Mouse (Mus musculus) heart, adult 10 weeks (tissue): Measurements from ENCODE around the gene Olfr353. TPM values are rescaled to one million over a fixed set of nuclear protein-coding genes. Genes with fewer than 3 reads are reported as not detected.

Experiments
- polyA plus RNA-seq: library from polyadenylated mRNA; stranded (reverse); fragments of 350-450 nt; fragmentation: Illumina TruSeq; extraction: RNeasy Lipid Tissue Mini Kit (QIAGEN cat#74804); gene quantifications from one replicate; pipeline ENCODE4 v1.2.3, GENCODE M21; 2014; ENCODE audit warnings: low read depth, low replicate concordance

Olfr353 gene
- not detected for polyA plus RNA-seq

GRCm38 (mm10) chr2:36892836-36893235 lies at the start of gene Olfr353:
Olfr353 (minus strand) TSS chr2:36892936.

GRCm38 (mm10) chr2:36936821-36937220 lies 44.1 kb upstream of the Olfr353 start, which contains the start of gene Olfr356:
Olfr356 (plus strand) TSS chr2:36937121.

GRCm38 (mm10) chr2:36928797-36929196 lies 36.1 kb upstream of the Olfr353 start, which contains the start of gene Olfr355:
Olfr355 (minus strand) TSS chr2:36928897.

GRCm38 (mm10) chr2:36905380-36905779 lies 12.6 kb upstream of the Olfr353 start, which contains the start of gene Olfr354:
Olfr354 (plus strand) TSS chr2:36905680.

GRCm38 (mm10) chr2:36868160-36868559 lies 24.6 kb downstream of the Olfr353 start, which contains the start of gene Olfr352:
Olfr352 (plus strand) TSS chr2:36868460.

GRCm38 (mm10) chr2:36862560-36862959 lies 30.2 kb downstream of the Olfr353 start, which contains the start of gene Olfr351:
Olfr351 (minus strand) TSS chr2:36862660.

GRCm38 (mm10) chr2:36846010-36846409 lies 46.7 kb downstream of the Olfr353 start, which contains the start of gene Olfr350:
Olfr350 (plus strand) TSS chr2:36846310.

Other genes starting within 250 kb of the Olfr353 start
- not detected for gene Olfr346, start 207.1 kb downstream of the Olfr353 start, polyA plus RNA-seq
- not detected for gene Olfr347, start 161.0 kb downstream of the Olfr353 start, polyA plus RNA-seq
- gene Olfr348, start 108.7 kb downstream of the Olfr353 start, polyA plus RNA-seq = not detected
- not detected for gene Olfr50, start 102.4 kb downstream of the Olfr353 start, polyA plus RNA-seq
- not detected for gene Olfr3, start 75.9 kb downstream of the Olfr353 start, polyA plus RNA-seq
- gene Olfr350, start 46.6 kb downstream of the Olfr353 start, polyA plus RNA-seq = not detected
- not detected for gene Olfr351, start 30.3 kb downstream of the Olfr353 start, polyA plus RNA-seq
- not detected for gene Olfr352, start 24.5 kb downstream of the Olfr353 start, polyA plus RNA-seq
- not detected for gene Olfr354, start 12.7 kb upstream of the Olfr353 start, polyA plus RNA-seq
- not detected for gene Olfr355, start 36.0 kb upstream of the Olfr353 start, polyA plus RNA-seq
- gene Olfr356, start 44.2 kb upstream of the Olfr353 start, polyA plus RNA-seq = not detected
- not detected for gene Olfr357, start 100.9 kb upstream of the Olfr353 start, polyA plus RNA-seq
- not detected for gene Olfr358, start 116.4 kb upstream of the Olfr353 start, polyA plus RNA-seq
- not detected for gene Olfr360, start 172.8 kb upstream of the Olfr353 start, polyA plus RNA-seq
- not detected for gene Olfr361, start 196.4 kb upstream of the Olfr353 start, polyA plus RNA-seq
- not detected for gene Olfr362, start 225.0 kb upstream of the Olfr353 start, polyA plus RNA-seq
- gene Olfr364-ps1, start 246.4 kb upstream of the Olfr353 start, polyA plus RNA-seq = not detected